Mouse (Mus musculus): Measurements from ENCODE around the gene Prkcq. TPM values are rescaled to one million over a fixed set of nuclear protein-coding genes. Genes with fewer than 3 reads are reported as not detected.

The Prkcq gene
- total and polyA plus RNA-seq, 2 experiments from 2014 or later = 4.8 to 5.2 TPM

GRCm38 (mm10) chr2:11257260-11257850, 85.4 kb downstream of the Prkcq start:
- ATAC-seq = no peak
- no peaks in the 10 kb centered on the region for H3K4me1 ChIP-seq (ENCODE audit: insufficient read depth)
- no peak overlapping the region for H3K27ac ChIP-seq (ENCODE audit: low read depth, low read length)
- 67% methylated on average over 6 of the region's 6 CpGs for WGBS
- H3K9ac ChIP-seq = no peak overlapping the region
- no peak for TF ChIP-seq CTCF (IDR thresholded peaks at IDR 0.05; ENCODE audit: low read depth)
- no peak overlapping the region for H3K4me3 ChIP-seq (ENCODE audit: low read depth, low read length)
- H3K9me3 ChIP-seq (ENCODE audit: low read length) = no peaks in the 10 kb centered on the region
- no peak overlapping the region for H3K4me2 ChIP-seq (ENCODE audit: low read depth)
- H3K27me3 ChIP-seq (ENCODE audit: insufficient read depth, low read length) = no peaks in the 10 kb centered on the region
- H3K36me3 ChIP-seq (ENCODE audit: insufficient read depth) = no peaks in the 10 kb centered on the region
- no peak for DNase-seq

GRCm38 (mm10) chr2:11258181-11258580, 86.3 kb downstream of the Prkcq start:
- Histone ChIP-seq H3K4me3 (ENCODE audit: low read depth, low read length) (no peak overlapping the region), H3K36me3 (ENCODE audit: insufficient read depth) (no peaks in the 10 kb centered on the region), H3K9me3 (ENCODE audit: low read length) (no peaks in the 10 kb centered on the region), H3K4me1 (ENCODE audit: insufficient read depth) (no peaks in the 10 kb centered on the region), H3K4me2 (ENCODE audit: low read depth) (no peak overlapping the region), H3K9ac (no peak overlapping the region), H3K27ac (ENCODE audit: low read depth, low read length) (no peak overlapping the region), H3K27me3 (ENCODE audit: insufficient read depth, low read length) (no peaks in the 10 kb centered on the region)
- TF ChIP-seq CTCF (IDR thresholded peaks at IDR 0.05; ENCODE audit: low read depth) = no peak
- DNase-seq (no peak), ATAC-seq (no peak)
- 57% methylated on average over 1 of the region's 1 CpGs for WGBS

DNA sequence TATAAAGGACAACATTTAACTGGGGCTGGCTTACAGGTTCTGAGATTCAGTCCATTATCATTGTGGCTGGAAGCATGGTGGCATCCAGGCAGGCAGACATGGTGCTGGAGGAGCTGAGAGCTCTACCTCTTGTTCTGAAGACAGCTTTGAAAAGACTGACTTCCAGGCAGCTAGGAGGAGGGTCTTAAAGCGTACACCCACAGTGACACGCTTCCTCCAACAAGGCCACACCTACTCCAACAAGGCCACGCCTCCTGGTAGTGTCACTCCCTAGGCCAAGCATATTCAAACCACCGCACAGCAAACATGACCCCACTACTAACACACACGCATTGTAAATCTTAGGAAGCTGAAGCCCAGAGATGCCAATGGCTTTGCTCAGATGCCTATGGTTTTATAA, 87.5 kb downstream of the Prkcq start:
- H3K36me3 ChIP-seq (ENCODE audit: insufficient read depth) = no peaks in the 10 kb centered on the region
- DNase-seq (no peak), ATAC-seq (no peak)
- H3K27me3 ChIP-seq (ENCODE audit: insufficient read depth, low read length) = no peaks in the 10 kb centered on the region
- no peak for TF ChIP-seq CTCF (IDR thresholded peaks at IDR 0.05; ENCODE audit: low read depth)
- H3K4me1 ChIP-seq (ENCODE audit: insufficient read depth) = no peaks in the 10 kb centered on the region
- no peak overlapping the region for H3K9ac ChIP-seq
- no peaks in the 10 kb centered on the region for H3K9me3 ChIP-seq (ENCODE audit: low read length)
- no peak overlapping the region for H3K27ac ChIP-seq (ENCODE audit: low read depth, low read length)
- H3K4me2 ChIP-seq (ENCODE audit: low read depth) = no peak overlapping the region
- no peak overlapping the region for H3K4me3 ChIP-seq (ENCODE audit: low read depth, low read length)
- WGBS = 87% methylated on average over 5 of the region's 5 CpGs

- Histone ChIP-seq H3K27ac (ENCODE audit: low read depth, low read length) (no peak overlapping the region), H3K4me2 (ENCODE audit: low read depth) (no peak overlapping the region), H3K9me3 (ENCODE audit: low read length) (no peaks in the 10 kb centered on the region), H3K9ac (no peak overlapping the region), H3K36me3 (ENCODE audit: insufficient read depth) (no peaks in the 10 kb centered on the region), H3K4me1 (ENCODE audit: insufficient read depth) (no peaks in the 10 kb centered on the region), H3K4me3 (ENCODE audit: low read depth, low read length) (no peak overlapping the region), H3K27me3 (ENCODE audit: insufficient read depth, low read length) (no peaks in the 10 kb centered on the region)
- no peak for TF ChIP-seq CTCF (IDR thresholded peaks at IDR 0.05; ENCODE audit: low read depth)
- WGBS = 94% methylated on average over 5 of the region's 5 CpGs
- ATAC-seq (no peak), DNase-seq (no peak)
Observed at GRCm38 (mm10) chr2:11264836-11265235, 92.9 kb downstream of the Prkcq start.

GRCm38 (mm10) chr2:11265455-11265854, 93.5 kb downstream of the Prkcq start:
- peak; percentile 44 for TF ChIP-seq CTCF (IDR thresholded peaks at IDR 0.05; ENCODE audit: low read depth)
- DNase-seq (no peak), ATAC-seq (no peak)
- Histone ChIP-seq H3K4me2 (ENCODE audit: low read depth) (no peak overlapping the region), H3K4me3 (ENCODE audit: low read depth, low read length) (no peak overlapping the region), H3K9ac (no peak overlapping the region), H3K36me3 (ENCODE audit: insufficient read depth) (no peaks in the 10 kb centered on the region), H3K4me1 (ENCODE audit: insufficient read depth) (no peaks in the 10 kb centered on the region), H3K27ac (ENCODE audit: low read depth, low read length) (no peak overlapping the region), H3K9me3 (ENCODE audit: low read length) (no peaks in the 10 kb centered on the region), H3K27me3 (ENCODE audit: insufficient read depth, low read length) (no peaks in the 10 kb centered on the region)
- 72% methylated on average over 9 of the region's 9 CpGs for WGBS

DNA sequence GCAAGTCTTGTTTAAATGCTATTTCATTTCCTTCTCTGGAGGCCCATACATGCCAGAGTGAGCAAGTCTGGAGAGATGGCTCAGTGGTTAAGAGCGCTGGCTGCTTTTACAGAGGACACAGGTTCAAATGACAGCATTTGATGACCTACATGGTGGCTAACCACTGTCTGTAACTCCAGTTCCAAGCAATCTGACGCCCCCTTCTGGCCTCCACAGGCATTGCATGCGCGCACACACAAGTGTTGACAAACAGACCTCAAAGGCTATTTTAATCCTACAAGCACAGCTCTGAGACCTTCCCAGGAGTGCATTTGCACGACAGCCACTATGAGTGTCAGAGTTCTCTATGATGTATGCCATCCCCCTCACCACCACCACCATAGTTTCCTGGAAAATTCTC, 94.4 kb downstream of the Prkcq start:
- ATAC-seq (no peak), DNase-seq (no peak)
- H3K27me3 ChIP-seq (ENCODE audit: insufficient read depth, low read length) = no peaks in the 10 kb centered on the region
- no peak overlapping the region for H3K9ac ChIP-seq
- no peaks in the 10 kb centered on the region for H3K36me3 ChIP-seq (ENCODE audit: insufficient read depth)
- TF ChIP-seq CTCF (IDR thresholded peaks at IDR 0.05; ENCODE audit: low read depth) = peak; percentile 26
- WGBS = 73% methylated on average over 5 of the region's 5 CpGs
- H3K27ac ChIP-seq (ENCODE audit: low read depth, low read length) = no peak overlapping the region
- H3K9me3 ChIP-seq (ENCODE audit: low read length) = no peaks in the 10 kb centered on the region
- H3K4me3 ChIP-seq (ENCODE audit: low read depth, low read length) = no peak overlapping the region
- H3K4me1 ChIP-seq (ENCODE audit: insufficient read depth) = no peaks in the 10 kb centered on the region
- no peak overlapping the region for H3K4me2 ChIP-seq (ENCODE audit: low read depth)

- no peak for TF ChIP-seq CTCF (IDR thresholded peaks at IDR 0.05; ENCODE audit: low read depth)
- Histone ChIP-seq H3K36me3 (ENCODE audit: insufficient read depth) (no peaks in the 10 kb centered on the region), H3K4me2 (ENCODE audit: low read depth) (no peak overlapping the region), H3K4me1 (ENCODE audit: insufficient read depth) (no peaks in the 10 kb centered on the region), H3K4me3 (ENCODE audit: low read depth, low read length) (no peak overlapping the region), H3K9me3 (ENCODE audit: low read length) (no peaks in the 10 kb centered on the region), H3K27me3 (ENCODE audit: insufficient read depth, low read length) (no peaks in the 10 kb centered on the region), H3K9ac (no peak overlapping the region), H3K27ac (ENCODE audit: low read depth, low read length) (no peak overlapping the region)
- 50% methylated on average over 7 of the region's 7 CpGs for WGBS
- no peak for ATAC-seq
- no peak for DNase-seq
Observed at GRCm38 (mm10) chr2:11278965-11279364, 107.1 kb downstream of the Prkcq start.

All from forebrain, postnatal 0 days (tissue).